Mouse (Mus musculus): Measurements from ENCODE around the gene Gabbr1.

DNA sequence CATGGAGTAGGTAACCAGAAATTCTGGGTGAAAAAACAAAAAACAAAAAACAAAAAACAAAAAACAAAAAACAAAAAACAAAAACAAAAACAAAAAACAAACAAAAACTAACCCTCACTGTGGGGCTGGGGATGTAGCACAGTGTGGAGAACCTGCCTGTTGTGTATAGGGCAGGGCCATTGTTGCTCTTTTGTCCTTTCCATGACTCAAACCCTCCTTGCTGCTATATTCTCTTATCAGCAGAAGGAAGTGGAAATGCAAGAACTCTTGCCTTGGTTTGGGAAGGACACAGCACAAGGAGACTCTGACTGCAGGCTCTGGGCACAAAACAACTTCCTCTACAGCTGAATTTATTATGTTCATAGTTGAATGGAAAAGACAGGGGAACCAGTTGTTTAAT, 29.4 kb upstream of the Gabbr1 start:
- TF ChIP-seq CTCF (IDR thresholded peaks at IDR 0.05; ENCODE audit: extremely low read depth, insufficient read depth, insufficient read length, insufficient replicate concordance) (no peak), POLR2A (IDR thresholded peaks at IDR 0.05; ENCODE audit: low read depth, low read length) (no peak)

Measured in spleen, adult 2 months (tissue).